Mouse (Mus musculus): ENCODE measurements at regions not wholly inside any gene's neighbourhood (a gene's known extent, or its start where the extent isn't known, plus 50 kb on each side); places are given as distances from the start of the nearest gene placed in this dataset.
A peak's percentile ranks its signal among the peaks of the same experiment; 100 is the strongest.

DNA sequence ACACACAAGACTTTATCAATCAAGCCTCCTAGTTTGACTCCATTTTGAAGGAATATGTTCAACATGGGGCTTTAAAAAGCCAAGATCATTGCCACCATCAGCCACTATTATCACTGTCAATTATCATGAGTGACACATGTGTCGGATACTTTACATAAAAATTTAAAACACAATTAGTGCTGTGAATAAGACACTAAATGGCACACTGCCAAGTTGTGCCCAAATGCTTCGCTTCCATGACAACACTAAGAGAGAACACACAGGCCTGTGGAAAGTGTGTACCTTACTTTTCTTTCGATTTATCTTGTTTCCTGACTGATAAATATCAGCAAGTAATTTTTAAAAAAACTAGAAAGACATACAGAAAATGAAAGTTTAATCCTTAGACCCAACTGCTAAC is 166.5 kb upstream of the Ptbp2 start:
- no peak overlapping the region for H3K4me3 ChIP-seq
- no peak overlapping the region for H3K27ac ChIP-seq (replicated peaks)
- H3K27me3 ChIP-seq (ENCODE audit: low read depth, poor library complexity, severe bottlenecking) = peaks cover 16% of the 10 kb centered on the region
- peaks cover 41% of the 10 kb centered on the region for H3K4me1 ChIP-seq
- no peaks in the 10 kb centered on the region for H3K36me3 ChIP-seq
- DNase-seq (ENCODE audit: low spot score) = no peak
- no peaks in the 10 kb centered on the region for H3K9me3 ChIP-seq (replicated peaks)
- 94% methylated on average over 3 of the region's 3 CpGs for WGBS

DNA sequence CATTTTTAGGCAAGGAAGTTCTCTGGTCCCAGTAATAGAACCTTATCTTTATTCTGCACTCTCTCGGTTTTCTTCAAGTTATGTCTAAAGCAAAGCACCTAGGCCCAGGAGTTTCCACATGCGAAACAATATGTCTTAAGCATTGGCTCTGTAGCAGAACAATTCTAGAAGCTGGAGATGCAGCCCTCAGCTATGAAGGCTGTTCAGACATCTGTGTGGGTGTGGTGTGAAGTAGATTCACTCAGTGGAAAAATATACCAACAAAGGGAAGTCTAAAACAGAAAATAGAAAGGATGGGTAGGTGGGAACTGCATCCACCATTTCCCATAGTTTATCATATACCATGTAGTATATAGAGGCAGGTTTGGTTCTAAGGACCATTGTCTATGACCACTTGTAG is 165.8 kb upstream of the Ptbp2 start:
- Histone ChIP-seq H3K4me3 (no peak overlapping the region), H3K27ac (replicated peaks) (no peak overlapping the region), H3K9me3 (replicated peaks) (no peaks in the 10 kb centered on the region), H3K4me1 (peaks cover 41% of the 10 kb centered on the region), H3K27me3 (ENCODE audit: low read depth, poor library complexity, severe bottlenecking) (peaks cover 10% of the 10 kb centered on the region; the same call in 1 of the 2 replicates), H3K36me3 (no peaks in the 10 kb centered on the region)
- no peak for DNase-seq (ENCODE audit: low spot score)
- WGBS = 77% methylated on average over 2 of the region's 2 CpGs

DNA sequence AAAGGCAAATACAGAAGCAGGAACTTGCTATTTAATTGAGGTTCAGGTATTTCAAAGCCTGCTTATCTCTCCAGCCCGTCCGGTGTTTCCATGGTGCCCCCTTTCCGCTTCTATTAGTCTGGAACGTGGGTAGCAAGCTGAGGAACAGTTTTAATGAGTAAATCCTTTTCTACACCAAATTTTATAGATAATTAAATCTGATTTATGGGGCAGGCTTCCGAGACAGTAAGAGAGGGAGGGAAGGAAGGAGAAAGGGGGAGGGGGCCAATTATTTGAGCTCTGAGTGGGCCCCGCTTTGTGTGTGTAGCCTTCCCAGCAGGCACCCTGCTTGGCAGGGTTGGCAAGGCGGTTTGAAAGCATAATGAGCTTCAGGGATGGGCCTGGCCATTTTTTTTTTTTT is 165.4 kb upstream of the Ptbp2 start:
- peak overlapping the region; percentile 52; the same call in 1 of the 2 replicates for H3K27ac ChIP-seq (replicated peaks)
- 23% methylated on average over 7 of the region's 7 CpGs for WGBS
- peak overlapping the region; percentile 41 for H3K4me3 ChIP-seq
- H3K4me1 ChIP-seq = peaks cover 41% of the 10 kb centered on the region
- no peak for DNase-seq (ENCODE audit: low spot score)
- peaks cover 8% of the 10 kb centered on the region; the same call in 1 of the 2 replicates for H3K27me3 ChIP-seq (ENCODE audit: low read depth, poor library complexity, severe bottlenecking)
- no peaks in the 10 kb centered on the region for H3K9me3 ChIP-seq (replicated peaks)
- H3K36me3 ChIP-seq = no peaks in the 10 kb centered on the region

DNA sequence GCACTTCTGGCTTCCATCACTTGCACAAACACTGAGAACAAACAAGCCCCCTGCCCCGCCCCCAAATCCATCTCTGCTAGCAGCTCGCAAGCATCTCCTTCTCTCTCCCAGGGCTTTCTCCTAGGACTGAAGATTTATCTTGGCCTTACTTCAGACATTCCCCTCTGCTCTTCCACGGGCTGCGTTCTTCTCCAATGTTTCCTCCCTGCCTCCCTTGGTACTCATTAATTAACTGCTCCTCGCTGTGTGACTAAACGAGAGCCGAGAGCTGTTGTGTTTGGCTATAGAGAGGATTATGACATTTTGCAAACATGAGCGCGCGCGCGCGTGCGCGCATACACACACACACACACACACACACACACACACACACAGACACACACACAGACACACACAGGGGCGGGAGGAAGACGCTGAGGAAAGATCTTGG is 164.8 kb upstream of the Ptbp2 start:
- Histone ChIP-seq H3K27ac (replicated peaks) (peak overlapping the region; percentile 72; the same call in 1 of the 2 replicates), H3K4me3 (peak overlapping the region; percentile 41), H3K9me3 (replicated peaks) (no peaks in the 10 kb centered on the region), H3K27me3 (ENCODE audit: low read depth, poor library complexity, severe bottlenecking) (peaks cover 2% of the 10 kb centered on the region; the same call in 1 of the 2 replicates), H3K36me3 (no peaks in the 10 kb centered on the region), H3K4me1 (peaks cover 44% of the 10 kb centered on the region)
- 38% methylated on average over 17 of the region's 17 CpGs for WGBS
- peak; percentile 40 for DNase-seq (ENCODE audit: low spot score)

DNA sequence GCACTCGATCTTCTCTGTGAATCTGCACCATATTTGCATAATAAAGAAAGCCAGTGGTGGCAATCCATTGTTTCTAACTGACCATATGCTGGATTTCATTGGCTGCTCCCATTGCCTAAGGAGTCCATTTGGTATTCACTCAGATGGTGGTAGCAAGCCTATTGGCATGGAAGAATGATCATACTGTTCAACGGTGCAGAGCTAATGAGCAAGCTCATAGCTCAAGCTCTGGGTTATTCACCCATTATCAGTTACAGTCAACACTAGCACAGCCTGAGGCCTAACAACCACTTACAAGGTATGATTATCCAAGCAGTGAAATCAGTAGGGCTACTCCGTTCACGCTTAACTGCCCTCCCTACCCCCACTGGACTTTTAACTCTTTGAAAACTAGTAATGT is 162.9 kb upstream of the Ptbp2 start:
- H3K36me3 ChIP-seq = no peaks in the 10 kb centered on the region
- 0 out of 2 replicates have a peak overlapping the region, but pooled peaks have one; percentile 55 for H3K27ac ChIP-seq (replicated peaks)
- H3K27me3 ChIP-seq (ENCODE audit: low read depth, poor library complexity, severe bottlenecking) = no peaks in the 10 kb centered on the region; the same call in 1 of the 2 replicates
- DNase-seq (ENCODE audit: low spot score) = no peak
- H3K9me3 ChIP-seq (replicated peaks) = no peaks in the 10 kb centered on the region
- H3K4me1 ChIP-seq = peaks cover 44% of the 10 kb centered on the region
- 40% methylated on average over 4 of the region's 4 CpGs for WGBS
- H3K4me3 ChIP-seq = no peak overlapping the region

DNA sequence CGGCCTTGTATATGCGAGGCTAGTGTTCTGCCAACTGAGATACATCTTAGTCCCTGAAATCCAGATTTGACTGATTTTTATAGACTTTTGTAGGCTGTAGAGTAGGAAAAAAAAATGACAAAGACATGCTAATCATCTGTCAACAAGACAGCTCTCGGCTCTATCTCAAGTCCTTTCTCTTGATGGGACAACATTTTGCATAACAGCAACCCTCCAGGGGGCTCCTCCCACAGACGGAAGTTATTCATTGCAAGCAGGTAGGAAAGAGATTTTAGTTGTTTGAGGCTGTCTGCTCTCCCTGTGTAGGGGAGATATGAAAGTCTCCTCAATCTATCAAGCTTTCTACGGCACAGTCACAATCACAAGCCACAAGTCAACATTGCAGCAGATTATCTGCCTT is 159.8 kb upstream of the Ptbp2 start:
- H3K4me3 ChIP-seq = no peak overlapping the region
- H3K4me1 ChIP-seq = peaks cover 31% of the 10 kb centered on the region
- no peaks in the 10 kb centered on the region for H3K36me3 ChIP-seq
- H3K27me3 ChIP-seq (ENCODE audit: low read depth, poor library complexity, severe bottlenecking) = no peaks in the 10 kb centered on the region
- no peak for DNase-seq (ENCODE audit: low spot score)
- WGBS = 62% methylated on average over 5 of the region's 5 CpGs
- H3K9me3 ChIP-seq (replicated peaks) = no peaks in the 10 kb centered on the region
- H3K27ac ChIP-seq (replicated peaks) = no peak overlapping the region

DNA sequence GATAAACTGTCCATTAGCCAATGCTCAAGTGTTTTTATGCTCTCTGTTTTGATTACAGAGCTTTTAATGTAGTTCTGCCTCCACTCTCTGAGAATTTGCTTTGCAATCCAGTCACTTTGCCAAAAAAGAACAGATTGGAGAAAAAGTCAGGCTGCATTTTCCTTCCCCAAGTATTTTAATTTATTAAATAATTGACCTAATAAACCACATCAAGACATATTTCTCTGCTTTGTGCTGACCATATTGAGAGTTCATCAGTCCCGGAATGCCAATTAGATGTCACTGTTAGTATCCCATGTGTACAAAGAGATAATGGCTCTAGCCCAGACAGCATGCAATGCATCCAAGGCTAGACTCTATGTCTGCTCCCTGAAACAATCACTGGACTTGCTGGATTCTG is 154.8 kb upstream of the Ptbp2 start:
- 88% methylated on average over 1 of the region's 1 CpGs for WGBS
- Histone ChIP-seq H3K27ac (replicated peaks) (no peak overlapping the region), H3K36me3 (no peaks in the 10 kb centered on the region), H3K27me3 (ENCODE audit: low read depth, poor library complexity, severe bottlenecking) (no peaks in the 10 kb centered on the region), H3K4me3 (no peak overlapping the region), H3K4me1 (peaks cover under 1% of the 10 kb centered on the region; the same call in 1 of the 2 replicates), H3K9me3 (replicated peaks) (no peaks in the 10 kb centered on the region)
- DNase-seq (ENCODE audit: low spot score) = no peak

DNA sequence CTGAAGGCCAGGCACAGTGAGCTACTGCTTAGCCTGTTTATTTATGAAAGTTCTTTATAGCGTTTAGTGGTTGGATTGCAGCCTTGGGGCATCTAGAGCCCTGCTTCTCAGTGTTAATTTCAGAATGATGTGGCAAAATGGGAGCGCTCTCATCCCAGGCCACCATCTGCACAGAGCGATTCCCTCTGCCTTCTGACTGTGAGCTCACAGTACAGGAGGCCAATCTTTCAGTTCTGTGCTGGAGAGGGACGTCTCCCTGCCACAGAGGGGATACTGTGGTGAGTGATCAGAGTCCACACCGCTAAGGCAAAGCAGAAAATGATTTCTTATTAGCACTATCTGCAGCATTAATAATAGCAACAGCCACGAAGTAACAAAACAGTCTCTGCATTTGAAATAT is 154.2 kb upstream of the Ptbp2 start:
- Histone ChIP-seq H3K4me3 (no peak overlapping the region), H3K27me3 (ENCODE audit: low read depth, poor library complexity, severe bottlenecking) (no peaks in the 10 kb centered on the region), H3K36me3 (no peaks in the 10 kb centered on the region), H3K9me3 (replicated peaks) (no peaks in the 10 kb centered on the region), H3K27ac (replicated peaks) (no peak overlapping the region), H3K4me1 (peaks cover under 1% of the 10 kb centered on the region; the same call in 1 of the 2 replicates)
- WGBS = 76% methylated on average over 6 of the region's 6 CpGs
- DNase-seq (ENCODE audit: low spot score) = no peak

DNA sequence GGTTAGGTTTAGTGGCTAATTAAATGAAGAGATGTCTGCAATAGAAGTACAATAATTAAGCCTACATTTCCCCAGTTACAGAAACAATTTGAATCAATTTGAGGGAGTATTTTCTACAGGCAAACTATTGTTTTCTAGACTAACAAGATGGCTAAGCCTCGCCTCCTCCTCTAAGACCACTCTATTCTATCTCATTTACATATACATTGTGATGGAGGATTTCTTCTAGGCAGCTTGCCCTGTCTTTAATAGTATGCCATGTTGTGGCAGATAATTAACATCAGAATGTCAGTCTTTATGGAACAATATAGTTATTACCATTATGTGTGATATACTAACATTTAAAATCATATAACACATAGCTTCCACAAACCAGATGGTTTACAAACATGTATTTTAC is 152.3 kb upstream of the Ptbp2 start:
- H3K36me3 ChIP-seq = no peaks in the 10 kb centered on the region
- no peaks in the 10 kb centered on the region for H3K27me3 ChIP-seq (ENCODE audit: low read depth, poor library complexity, severe bottlenecking)
- DNase-seq (ENCODE audit: low spot score) = no peak
- H3K4me1 ChIP-seq = peaks cover 6% of the 10 kb centered on the region; the same call in 1 of the 2 replicates
- 77% methylated on average over 1 of the region's 1 CpGs for WGBS
- H3K4me3 ChIP-seq = no peak overlapping the region
- H3K9me3 ChIP-seq (replicated peaks) = no peaks in the 10 kb centered on the region
- H3K27ac ChIP-seq (replicated peaks) = no peak overlapping the region

DNA sequence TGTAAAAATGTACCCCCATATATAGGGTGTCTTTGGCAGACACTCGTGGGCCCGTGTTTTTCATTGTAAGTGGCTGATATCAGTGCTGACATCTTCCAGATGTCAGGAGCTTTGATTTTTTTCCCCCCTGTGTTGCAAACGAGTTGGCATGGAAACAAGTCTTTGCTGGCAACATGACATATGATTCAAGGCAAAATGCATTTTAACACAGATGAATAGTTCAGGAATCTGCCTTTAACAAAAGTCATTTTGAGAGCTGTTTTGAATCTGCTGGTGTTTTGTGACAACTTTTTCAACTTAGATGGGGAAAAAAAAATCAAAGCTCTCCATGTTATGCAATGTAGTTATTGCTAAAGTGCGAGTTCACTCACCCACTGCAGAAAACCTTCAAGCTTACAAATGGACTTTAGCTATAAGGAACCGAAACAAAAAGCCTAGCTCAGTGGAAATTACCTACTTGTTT is 148.8 kb upstream of the Ptbp2 start:
- no peaks in the 10 kb centered on the region for H3K27me3 ChIP-seq (ENCODE audit: low read depth, poor library complexity, severe bottlenecking)
- no peaks in the 10 kb centered on the region for H3K36me3 ChIP-seq
- WGBS = 77% methylated on average over 5 of the region's 5 CpGs
- no peak overlapping the region for H3K27ac ChIP-seq (replicated peaks)
- DNase-seq (ENCODE audit: low spot score) = no peak
- peaks cover 6% of the 10 kb centered on the region; the same call in 1 of the 2 replicates for H3K4me1 ChIP-seq
- H3K9me3 ChIP-seq (replicated peaks) = no peaks in the 10 kb centered on the region
- H3K4me3 ChIP-seq = no peak overlapping the region

DNA sequence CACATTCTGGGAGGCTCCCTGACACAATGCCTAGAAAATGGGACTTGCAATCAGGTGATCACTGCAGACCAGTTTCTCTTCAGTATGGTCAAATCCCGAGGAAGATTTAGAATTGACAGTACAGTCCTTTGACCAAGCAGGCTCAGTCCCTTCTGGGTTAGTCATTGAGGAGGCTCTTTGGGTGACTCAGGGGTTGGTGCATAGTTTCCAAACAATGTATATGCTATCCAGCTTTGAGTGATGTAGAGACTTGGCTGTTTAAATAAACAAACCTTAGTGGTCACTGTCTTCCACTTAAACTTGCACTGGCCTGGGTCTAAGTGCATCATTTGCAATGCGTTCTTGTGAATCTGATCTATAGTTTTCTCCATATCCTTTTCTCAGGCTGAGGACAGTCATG is 144.0 kb upstream of the Ptbp2 start:
- H3K36me3 ChIP-seq = no peaks in the 10 kb centered on the region
- no peaks in the 10 kb centered on the region for H3K27me3 ChIP-seq (ENCODE audit: low read depth, poor library complexity, severe bottlenecking)
- DNase-seq (ENCODE audit: low spot score) = no peak
- 85% methylated on average over 2 of the region's 2 CpGs for whole genome bisulfite sequencing
- H3K4me3 ChIP-seq = no peak overlapping the region
- H3K4me1 ChIP-seq = peaks cover 4% of the 10 kb centered on the region; the same call in 1 of the 2 replicates
- H3K27ac ChIP-seq (replicated peaks) = no peak overlapping the region
- H3K9me3 ChIP-seq (replicated peaks) = no peaks in the 10 kb centered on the region

DNA sequence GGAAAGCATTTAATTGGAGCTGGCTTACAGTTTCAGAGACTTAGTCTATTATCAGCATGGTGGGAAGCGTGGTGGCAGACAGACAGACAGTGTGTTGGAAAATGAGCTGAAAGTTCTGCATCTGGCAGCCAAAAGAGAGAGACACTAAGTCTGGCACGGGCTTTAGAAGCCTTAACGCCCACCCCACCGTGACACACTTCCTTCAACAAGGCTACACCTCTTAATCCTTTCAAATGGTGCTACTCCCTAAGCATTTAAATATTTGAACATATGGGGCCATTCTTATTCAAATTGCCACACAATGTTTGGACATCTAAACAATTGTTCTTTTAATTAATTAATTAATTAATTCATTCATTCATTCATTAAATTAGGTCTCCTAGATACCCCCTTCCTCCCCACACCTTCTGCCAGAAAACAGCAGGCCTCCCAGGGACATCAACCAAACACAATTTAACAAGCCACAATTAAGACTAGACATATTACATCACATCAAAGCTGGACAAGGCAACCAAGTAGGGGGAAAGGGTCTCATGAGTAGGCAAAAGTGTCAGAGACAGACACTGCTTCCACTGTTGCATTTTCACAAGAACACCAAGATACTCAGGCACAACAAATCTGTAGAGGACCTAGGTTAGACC is 135.4 kb upstream of the Ptbp2 start:
- DNase-seq (ENCODE audit: low spot score) = no peak
- H3K27ac ChIP-seq (replicated peaks) = no peak overlapping the region
- 82% methylated on average over 4 of the region's 4 CpGs for WGBS
- H3K9me3 ChIP-seq (replicated peaks) = no peaks in the 10 kb centered on the region
- no peaks in the 10 kb centered on the region for H3K4me1 ChIP-seq
- no peaks in the 10 kb centered on the region for H3K36me3 ChIP-seq
- no peak overlapping the region for H3K4me3 ChIP-seq
- no peaks in the 10 kb centered on the region for H3K27me3 ChIP-seq (ENCODE audit: low read depth, poor library complexity, severe bottlenecking)

DNA sequence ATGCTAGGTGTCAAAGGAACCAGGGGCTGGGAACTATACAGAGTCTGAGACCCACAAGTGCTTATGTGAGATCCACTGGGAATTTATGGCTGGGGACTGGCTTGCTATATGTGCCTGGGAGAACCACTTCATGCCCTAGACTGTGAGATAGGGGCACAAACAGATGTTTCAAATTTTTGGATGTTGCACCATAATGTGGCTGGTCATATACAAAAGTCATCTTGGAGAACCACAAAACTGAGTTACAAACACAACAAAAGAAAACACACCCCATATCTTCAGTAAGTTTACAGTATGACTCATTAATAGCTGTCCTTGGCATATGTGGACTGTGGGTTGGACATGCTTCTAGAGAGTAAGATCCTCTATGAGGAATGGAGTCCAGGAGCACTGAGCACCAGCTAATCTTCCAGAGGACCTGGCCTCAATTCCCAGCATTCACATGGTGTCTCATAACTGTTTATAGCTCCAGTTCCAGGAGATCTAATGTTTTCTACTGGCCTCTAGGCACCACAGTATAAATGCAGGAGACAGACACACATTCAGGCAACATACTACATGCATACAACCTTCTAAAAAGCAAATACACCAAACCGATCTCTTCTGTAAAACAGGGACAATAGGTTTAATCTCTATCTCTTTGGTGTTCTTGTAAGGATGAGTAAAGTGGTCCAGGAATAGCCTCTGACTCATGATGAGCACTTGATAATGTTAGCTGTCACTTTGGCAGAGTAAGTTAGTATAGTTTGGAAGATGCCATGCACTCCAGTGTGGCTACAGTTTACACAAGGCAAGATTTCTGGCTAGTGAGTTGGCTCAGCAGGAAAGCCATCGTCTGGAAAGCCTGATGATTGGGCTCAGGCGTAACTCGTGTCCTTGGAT is 132.0 kb upstream of the Ptbp2 start:
- DNase-seq (ENCODE audit: low spot score) = no peak
- Histone ChIP-seq H3K27ac (replicated peaks) (no peak overlapping the region), H3K9me3 (replicated peaks) (no peaks in the 10 kb centered on the region), H3K36me3 (no peaks in the 10 kb centered on the region), H3K4me3 (no peak overlapping the region), H3K4me1 (no peaks in the 10 kb centered on the region), H3K27me3 (ENCODE audit: low read depth, poor library complexity, severe bottlenecking) (no peaks in the 10 kb centered on the region)
- WGBS = 90% methylated on average over 4 of the region's 4 CpGs
